Mouse (Mus musculus) kidney, adult 18-20 months (tissue): Measurements from ENCODE around the gene Ern1.

ENCODE experiments used
- DNase-seq: peaks from one replicate; pipeline ENCODE4 v3.0.0; 2021

Gene Ern1

DNA sequence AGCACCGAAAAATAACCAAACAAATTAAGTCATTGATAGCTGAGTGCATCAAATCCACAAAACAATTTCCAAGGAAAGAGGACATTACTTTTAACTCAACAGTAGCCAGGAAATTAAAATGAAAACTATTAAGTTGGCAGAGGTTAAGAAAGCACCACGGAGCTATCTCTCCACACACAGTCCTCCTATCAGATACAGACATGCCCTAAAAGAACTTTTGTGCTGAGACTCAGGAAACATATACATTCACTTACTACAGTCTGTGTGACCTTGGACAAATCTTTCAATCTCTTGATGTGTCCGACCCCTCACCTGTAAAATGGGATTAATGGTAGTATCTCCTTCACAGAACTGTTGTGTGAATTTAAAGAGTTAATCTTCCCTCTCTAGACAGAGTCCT lies 101.2 kb downstream of the Ern1 start:
- DNase-seq: no peak

DNA sequence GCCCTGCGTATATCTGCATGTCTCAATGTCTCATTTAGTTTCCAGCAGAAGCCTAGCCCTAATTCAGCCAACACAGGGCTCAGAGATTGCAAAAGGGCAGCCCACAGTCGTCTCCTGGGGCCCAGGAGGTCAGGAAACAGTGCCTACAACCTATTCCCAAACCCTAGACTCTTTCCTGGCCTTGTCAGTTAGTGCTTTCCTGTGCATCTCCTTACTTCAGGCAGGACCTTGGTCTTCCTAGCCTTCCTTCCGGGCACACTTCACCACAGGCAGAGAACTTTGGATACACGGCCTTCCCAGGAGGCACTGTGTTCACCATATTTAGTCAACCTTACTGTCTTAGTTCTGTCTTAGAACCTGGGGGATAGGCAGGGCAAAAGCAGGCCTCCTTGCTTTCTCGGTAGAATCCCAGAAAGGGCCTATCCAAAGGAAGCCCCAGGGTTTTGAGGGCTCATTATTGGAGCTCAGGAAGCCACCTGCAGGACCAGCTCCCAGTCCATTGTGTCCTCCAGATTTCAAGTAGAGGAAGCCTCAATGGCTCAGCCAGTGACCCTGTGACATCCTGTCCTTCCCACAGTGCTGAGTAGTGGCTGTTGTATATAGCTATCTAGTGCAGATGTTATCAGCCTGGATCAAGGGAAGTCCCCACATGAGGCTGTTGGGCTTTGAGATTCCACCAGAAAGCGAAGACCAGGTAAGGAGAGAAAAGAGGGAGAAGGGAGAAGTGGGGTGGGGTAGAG lies 104.4 kb downstream of the Ern1 start:
- DNase-seq: peak; percentile 9

DNA sequence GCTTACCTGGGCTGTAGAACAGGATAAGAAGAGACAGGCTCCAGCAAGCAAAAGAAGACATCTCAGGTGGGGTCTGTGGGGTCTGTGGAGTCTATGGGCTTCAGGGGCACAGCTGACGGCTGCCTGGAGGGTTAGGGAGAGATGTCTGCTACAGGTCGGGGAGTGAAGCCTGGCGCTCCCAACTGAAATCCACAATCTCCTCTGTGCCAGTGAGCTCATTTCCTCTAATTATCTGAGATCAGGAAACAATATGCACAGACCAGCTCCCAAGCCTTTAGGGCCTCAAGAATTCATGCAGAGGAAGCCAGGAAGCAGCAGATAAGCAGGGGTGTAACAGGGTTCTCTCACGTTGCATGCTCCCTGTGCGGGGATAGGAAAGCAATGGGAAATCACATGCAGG lies 105.2 kb downstream of the Ern1 start:
- DNase-seq: peak; percentile 15

GRCm38 (mm10) chr11:106381883-106382282 lies 105.8 kb downstream of the Ern1 start:
- DNase-seq: no peak

GRCm38 (mm10) chr11:106381011-106381410 lies 106.6 kb downstream of the Ern1 start:
- DNase-seq: no peak

DNA sequence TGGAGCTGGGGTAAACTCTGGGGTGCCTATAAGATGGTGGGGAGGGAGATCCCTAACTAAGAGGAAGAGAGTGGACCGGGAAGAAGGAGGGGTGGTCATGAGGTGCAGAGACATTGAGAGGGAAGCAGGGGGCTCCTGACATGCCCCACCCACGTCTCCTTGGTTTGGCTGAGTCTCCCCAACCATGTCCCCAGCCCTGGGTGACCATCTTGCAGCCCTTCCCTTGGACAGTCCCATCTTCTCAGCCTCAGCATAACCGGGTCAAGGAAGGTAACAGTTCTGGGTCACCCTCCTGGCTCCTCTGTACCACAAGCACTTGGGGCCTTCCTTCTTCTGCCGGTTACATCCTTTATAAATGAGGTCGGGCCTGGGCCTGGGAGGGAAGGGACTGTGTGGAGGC lies 112.7 kb downstream of the Ern1 start:
- DNase-seq: no peak

- DNase-seq: no peak
These were observed 113.1 kb downstream of the Ern1 start for GRCm38 (mm10) chr11:106374559-106374958.

DNA sequence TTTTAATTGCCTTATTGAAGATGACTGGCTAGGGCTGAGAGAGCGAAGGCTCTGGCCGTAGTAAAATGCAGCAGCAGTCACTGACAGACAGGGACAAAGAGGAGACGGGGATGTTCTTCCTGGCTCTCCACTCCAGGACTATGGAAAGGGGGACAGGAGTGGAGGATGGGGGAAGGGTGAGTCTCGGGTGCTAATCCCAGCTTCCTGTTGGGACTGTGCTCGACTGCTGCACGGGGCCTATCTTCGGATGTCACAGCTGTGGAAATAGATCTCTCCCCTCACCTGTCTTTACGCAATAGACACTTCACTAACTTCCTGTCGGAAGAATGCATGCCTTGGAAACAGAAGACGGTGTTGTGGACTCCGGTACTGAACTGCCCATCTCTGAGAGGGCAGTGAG lies 113.7 kb downstream of the Ern1 start:
- no peak for DNase-seq

DNA sequence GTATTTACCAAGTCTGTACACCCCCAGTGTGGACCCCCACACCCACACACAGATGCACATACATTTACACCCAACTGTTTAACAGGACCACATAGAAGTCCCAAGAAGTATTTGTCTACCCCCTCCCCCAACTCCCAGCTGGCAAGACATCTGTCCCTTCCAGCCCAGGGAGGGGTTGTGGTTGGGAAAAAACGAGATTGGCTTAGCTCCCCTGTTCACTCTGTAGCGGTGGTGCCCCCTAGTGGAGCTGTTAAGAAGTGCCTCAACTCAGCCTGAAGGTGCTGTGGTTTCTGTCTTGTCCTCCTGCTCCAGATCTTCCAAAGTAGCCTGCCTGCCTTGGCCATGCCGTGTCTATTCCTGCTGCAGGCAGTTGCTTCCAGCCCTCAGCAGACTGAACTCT lies 121.3 kb downstream of the Ern1 start:
- DNase-seq: peak; percentile 75

DNA sequence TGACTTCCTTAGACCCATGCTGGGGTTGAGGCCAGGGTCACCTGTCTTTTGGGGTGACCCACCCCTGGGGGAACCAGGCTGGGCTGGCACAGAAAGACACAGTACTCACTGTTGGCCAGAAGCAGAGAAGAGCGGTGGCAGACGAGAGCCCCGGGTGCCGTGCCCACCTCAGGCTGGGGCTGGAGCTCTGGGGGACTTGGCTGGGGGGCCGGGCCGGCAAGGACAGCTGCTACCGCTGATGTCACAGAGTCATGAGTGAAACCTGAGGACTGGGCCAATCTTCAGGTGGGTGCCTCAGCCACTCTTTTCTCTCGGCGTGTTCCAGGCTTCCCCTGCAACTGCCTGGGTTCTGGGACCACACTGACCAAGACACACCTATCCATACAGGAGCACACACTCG lies 122.3 kb downstream of the Ern1 start, which contains the start of gene Prr29:
Gene Prr29, plus strand, starts transcription at position 107 of the 400 bp plus-strand sequence.
- no peak for DNase-seq

- DNase-seq: no peak
These were observed 122.9 kb downstream of the Ern1 start for GRCm38 (mm10) chr11:106364712-106365111.

DNA sequence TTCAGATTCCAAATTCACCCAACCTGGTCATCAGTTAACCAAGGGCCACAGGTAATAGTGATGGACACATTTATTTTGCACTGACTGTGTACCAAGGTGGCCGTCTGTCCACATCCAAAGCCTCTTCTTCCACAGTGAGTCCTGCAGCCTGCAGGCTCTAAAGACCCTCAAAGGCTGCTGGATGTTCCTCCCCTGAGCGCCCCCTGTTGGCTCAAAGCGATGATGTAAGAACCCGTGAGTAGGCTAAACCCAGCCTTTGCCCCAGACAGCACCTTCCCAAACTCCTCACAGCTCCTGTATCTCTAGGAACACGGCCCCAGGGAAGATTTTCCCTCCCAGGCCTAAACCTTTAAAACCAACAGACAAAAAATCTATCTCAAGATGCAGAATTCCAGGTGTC lies 128.3 kb downstream of the Ern1 start:
- no peak for DNase-seq

DNA sequence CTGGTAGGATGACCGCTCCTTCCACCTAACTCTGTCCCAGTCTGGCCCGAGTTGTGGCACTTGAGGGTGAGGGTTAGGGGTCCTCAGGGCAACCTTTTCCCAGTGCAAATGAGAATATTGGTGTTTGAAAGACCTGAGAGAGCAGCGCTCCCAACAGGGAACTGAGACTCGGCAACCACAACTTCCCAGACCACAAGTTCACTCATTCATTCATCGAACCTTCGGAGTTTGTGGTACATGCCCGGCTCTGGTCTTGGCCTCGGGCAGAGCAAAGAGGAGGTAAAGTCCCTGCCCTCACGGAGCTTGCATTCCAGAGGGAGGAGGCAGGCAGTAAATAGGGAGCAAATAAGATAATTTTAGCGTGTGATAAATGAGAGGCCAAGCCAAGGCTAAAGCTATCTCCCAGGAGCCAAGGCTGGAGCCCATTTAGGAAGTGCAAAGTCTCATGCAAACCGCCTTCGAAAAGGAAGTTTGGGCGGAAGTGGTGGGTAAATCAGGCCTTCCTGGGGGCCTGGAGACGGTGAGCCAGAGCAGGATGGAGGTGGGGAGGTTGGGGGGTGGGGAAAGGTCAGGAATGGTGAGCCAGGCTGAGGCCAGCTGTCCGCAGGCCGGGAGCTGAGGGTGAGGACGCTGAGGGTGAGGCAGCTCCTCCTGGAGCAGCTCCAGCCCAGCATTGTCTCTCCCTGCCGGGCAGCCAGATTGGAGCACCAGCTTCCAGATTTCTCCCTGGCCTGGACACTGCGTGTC lies 132.1 kb downstream of the Ern1 start:
- no peak for DNase-seq

GRCm38 (mm10) chr11:106354181-106354580 lies 133.5 kb downstream of the Ern1 start:
- DNase-seq: no peak

- no peak for DNase-seq
These were observed 134.5 kb downstream of the Ern1 start, which contains the start of gene Scn4a for GRCm38 (mm10) chr11:106353188-106353587. TSS of gene Scn4a (minus strand) at chr11:106353288.

- DNase-seq: no peak
These were observed 135.7 kb downstream of the Ern1 start for GRCm38 (mm10) chr11:106351941-106352340.

DNA sequence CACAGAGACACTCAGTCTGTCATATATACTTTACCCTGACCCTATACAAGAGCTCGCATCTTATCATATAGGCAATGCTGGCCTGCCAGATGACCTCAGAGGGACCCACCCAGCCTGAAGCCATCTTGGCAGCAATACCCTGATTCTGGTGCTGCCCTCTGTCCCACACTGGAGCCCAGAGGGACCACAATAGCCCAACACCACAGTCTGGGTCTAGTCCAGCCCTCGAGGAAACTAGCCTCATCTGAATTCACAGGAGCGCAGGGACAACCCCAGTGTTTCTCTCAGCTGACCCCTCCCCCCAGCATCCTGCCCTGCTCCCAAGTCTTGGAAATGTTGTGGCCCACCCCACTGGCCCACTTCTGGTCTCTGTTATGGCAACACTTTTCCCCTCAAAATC lies 136.4 kb downstream of the Ern1 start:
- DNase-seq: no peak

DNA sequence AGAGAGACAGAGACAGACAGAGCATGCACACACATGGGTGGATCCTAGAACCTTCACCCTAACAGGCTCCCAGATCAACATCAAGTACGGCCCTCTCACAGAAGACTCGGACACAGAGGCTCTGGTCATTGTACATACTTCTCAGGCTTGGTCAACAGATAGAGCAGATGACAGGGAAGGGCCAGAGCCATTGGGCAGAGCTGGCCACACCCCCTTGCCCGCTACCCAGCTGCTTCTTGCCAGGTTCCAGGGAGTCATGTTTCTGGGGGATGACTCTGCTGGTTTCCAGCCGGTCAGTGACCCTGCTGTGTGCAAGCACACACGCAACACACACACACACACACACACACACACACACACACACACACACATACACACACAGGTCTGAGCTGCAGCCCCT lies 136.8 kb downstream of the Ern1 start:
- no peak for DNase-seq

DNA sequence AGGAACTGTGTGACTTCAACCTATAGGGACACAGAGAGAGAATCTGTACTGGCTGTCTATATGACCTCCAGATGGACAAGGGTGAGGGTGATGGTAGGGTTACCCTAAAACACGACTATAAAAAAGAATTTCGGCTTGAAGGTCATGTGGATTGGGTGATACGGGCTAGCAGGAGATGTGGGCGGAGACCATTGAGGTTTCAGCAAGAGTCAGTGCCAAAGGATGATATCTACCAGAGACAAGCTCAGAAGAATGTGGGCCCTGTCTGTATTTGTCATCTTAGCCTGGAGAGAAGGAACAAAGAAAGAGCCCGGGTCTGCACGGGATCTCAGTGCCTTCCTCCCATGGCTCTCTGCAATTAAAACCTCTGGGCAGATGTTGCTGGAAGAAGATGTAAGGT lies 137.9 kb downstream of the Ern1 start:
- no peak for DNase-seq

DNA sequence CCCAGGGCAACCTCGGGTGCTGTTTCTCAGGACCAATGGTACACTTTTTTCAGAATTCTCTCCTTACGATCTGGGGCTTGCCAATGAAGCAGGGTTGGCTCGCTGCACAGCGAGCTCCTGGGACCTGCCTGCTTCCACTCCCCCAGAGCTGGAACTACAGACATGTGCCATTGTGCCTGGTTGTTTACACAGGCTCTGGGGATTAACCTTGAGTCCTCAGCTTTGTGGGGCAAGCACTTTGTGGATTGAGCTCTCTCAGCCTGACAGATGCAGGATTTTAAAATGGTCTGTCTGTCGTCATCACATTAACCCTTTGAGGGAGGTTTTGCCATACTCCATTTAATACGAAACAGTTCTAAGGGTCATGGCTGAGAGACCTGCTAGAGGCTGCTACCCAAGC lies 142.7 kb downstream of the Ern1 start:
- no peak for DNase-seq
